Mouse (Mus musculus) kidney, adult 9 months (tissue): ENCODE results near the gene Lamtor1.

Source experiments
- DNase-seq: peaks from one replicate; pipeline ENCODE4 v3.0.0; 2022

Gene Lamtor1

GRCm38 (mm10) chr7:101956481-101956880, 50.8 kb downstream of the Lamtor1 start:
- no peak for DNase-seq

- no peak for DNase-seq
Measured at GRCm38 (mm10) chr7:101956911-101957310, 51.2 kb downstream of the Lamtor1 start.

- DNase-seq: no peak
Measured at GRCm38 (mm10) chr7:101962829-101963228, 57.1 kb downstream of the Lamtor1 start.

GRCm38 (mm10) chr7:101963621-101964020, 57.9 kb downstream of the Lamtor1 start:
- no peak for DNase-seq

- peak; percentile 90 for DNase-seq
Measured at GRCm38 (mm10) chr7:101964551-101964950, 58.8 kb downstream of the Lamtor1 start.

GRCm38 (mm10) chr7:101965606-101966005, 59.9 kb downstream of the Lamtor1 start:
- no peak for DNase-seq

- DNase-seq: no peak
Measured at GRCm38 (mm10) chr7:101967256-101967655, 61.6 kb downstream of the Lamtor1 start.

GRCm38 (mm10) chr7:101968751-101969150, 63.0 kb downstream of the Lamtor1 start:
- DNase-seq: no peak

- DNase-seq: peak; percentile 89
Measured at GRCm38 (mm10) chr7:101969694-101970428, 64.2 kb downstream of the Lamtor1 start.

GRCm38 (mm10) chr7:101970429-101970775, 64.7 kb downstream of the Lamtor1 start:
- DNase-seq: peak; percentile 95

GRCm38 (mm10) chr7:101970821-101971461, 65.2 kb downstream of the Lamtor1 start:
- peak; percentile 82 for DNase-seq

- DNase-seq: no peak
Measured at GRCm38 (mm10) chr7:101971721-101972120, 66.0 kb downstream of the Lamtor1 start.

GRCm38 (mm10) chr7:101973730-101974129, 68.0 kb downstream of the Lamtor1 start:
- no peak for DNase-seq

GRCm38 (mm10) chr7:101974505-101974904, 68.8 kb downstream of the Lamtor1 start:
- DNase-seq: no peak
